Mouse (Mus musculus) E14TG2a.4 (cell line): ENCODE data around the gene Msln.

Experiments used
- CTCF ChIP-seq: conservative IDR thresholded peaks from 2 replicates; pipeline ENCODE4 v1.5.1; 2014; ENCODE audit warnings: low read length
- NANOG ChIP-seq: IDR thresholded peaks from 2 replicates; pipeline ENCODE4 v1.6.1; 2014; ENCODE audit warnings: borderline replicate concordance, low read length, mixed read lengths
- POU5F1 ChIP-seq: IDR thresholded peaks from 2 replicates; pipeline ENCODE4 v1.6.1; 2014; ENCODE audit warnings: low read length, borderline replicate concordance

- TF ChIP-seq CTCF (no peak), NANOG (no peak), POU5F1 (no peak)
Observed at GRCm38 (mm10) chr17:25743831-25744230, 10.3 kb downstream of the Msln start.
